Mouse (Mus musculus) midbrain, postnatal 0 days (tissue): ENCODE results near the gene Kif9. TPM values are rescaled to one million over a fixed set of nuclear protein-coding genes. Genes with fewer than 3 reads are reported as not detected.
A peak's percentile ranks its signal among the peaks of the same experiment; 100 is the strongest.

ENCODE experiments used
- ATAC-seq: fragments of 200-750 bp; cut with Nextera tagmentation; 2 replicates; pipeline ENCODE4 v1.8.0; 2017; ENCODE audit warnings: moderate number of reproducible peaks, mild to moderate bottlenecking, moderate TSS enrichment, moderate library complexity; ENCODE audit not compliant: low FRiP score
- DNase-seq: peaks from one replicate; pipeline ENCODE4 v3.0.0-alpha.2; 2015; ENCODE audit warnings: low spot score
- H3K27ac ChIP-seq: fragments of 300-500 bp; sonication (generic); 2 replicates; pipeline ENCODE4 v1.5.1; 2014; ENCODE audit warnings: low read depth, mild to moderate bottlenecking, low read length, mixed read lengths
- H3K27me3 ChIP-seq: fragments of 300-500 bp; sonication (generic); 2 replicates; pipeline ENCODE4 v1.6.1; 2014; ENCODE audit warnings: low read length, control low read depth, mixed read lengths; ENCODE audit not compliant: insufficient read depth
- H3K36me3 ChIP-seq: fragments of 300-500 bp; sonication (generic); 2 replicates; pipeline ENCODE4 v1.6.1; 2014; ENCODE audit warnings: low read length, control low read depth, mixed read lengths; ENCODE audit not compliant: insufficient read depth
- H3K4me1 ChIP-seq: fragments of 300-500 bp; sonication (generic); 2 replicates; pipeline ENCODE4 v1.6.1; 2014; ENCODE audit warnings: mild to moderate bottlenecking, control low read depth, antibody characterized with exemption, low read length, mixed read lengths; ENCODE audit not compliant: insufficient read depth
- H3K4me2 ChIP-seq: fragments of 300-500 bp; sonication (generic); 2 replicates; pipeline ENCODE4 v1.6.1; 2014; ENCODE audit warnings: low read depth, mild to moderate bottlenecking, low read length, mixed read lengths; ENCODE audit not compliant: poor library complexity, severe bottlenecking
- H3K4me3 ChIP-seq: fragments of 300-500 bp; sonication (generic); 2 replicates; pipeline ENCODE4 v1.5.1; 2014; ENCODE audit warnings: low read depth, mild to moderate bottlenecking, low read length, moderate library complexity
- H3K9ac ChIP-seq: fragments of 300-500 bp; sonication (generic); replicated peaks from 2 replicates; pipeline ENCODE4 v1.6.1; 2014; ENCODE audit warnings: mild to moderate bottlenecking, low read length, moderate library complexity, mixed read lengths; ENCODE audit not compliant: poor library complexity, severe bottlenecking
- H3K9me3 ChIP-seq: fragments of 300-500 bp; sonication (generic); 2 replicates; pipeline ENCODE4 v1.6.1; 2016; ENCODE audit warnings: low read length, control low read depth
- CTCF ChIP-seq: IDR thresholded peaks from 2 replicates; pipeline ENCODE4 v1.5.1; 2016; ENCODE audit warnings: antibody characterized with exemption, mild to moderate bottlenecking
- WGBS: fragments of 180-500 bp; shearing (Covaris S2); extraction: QIAGEN DNeasy Blood & Tissue Kit; methylation state at CpG from one replicate; pipeline ENCODE4 v1.1.7; 2014; 5-methylcytosine and 5-hydroxymethylcytosine counted together
- polyA plus RNA-seq: library from polyadenylated mRNA; unstranded; fragments of >200 nt; fragmentation: Nextera tagmentation; extraction: Ambion mirVana; gene quantifications from 2 replicates; pipeline ENCODE4 v1.2.1, GENCODE M21; 2015
- total RNA-seq: library from RNA; depleted of rRNA; stranded (reverse); fragments of >200 nt; gene quantifications from 2 replicates; pipeline ENCODE4 v1.2.3, GENCODE M21; 2014

Kif9 gene
- total and polyA plus RNA-seq, 2 experiments from 2014 or later, result 3.7 to 5.6 TPM

- Histone ChIP-seq H3K36me3 (no peaks in the 10 kb centered on the region), H3K9ac (no peak overlapping the region), H3K4me2 (no peak overlapping the region), H3K27me3 (0 out of 2 replicates have a peak, but pooled peaks cover 2% of the 10 kb centered on the region), H3K9me3 (no peaks in the 10 kb centered on the region), H3K4me3 (no peak overlapping the region), H3K27ac (no peak overlapping the region), H3K4me1 (no peaks in the 10 kb centered on the region; the same call in 1 of the 2 replicates)
- DNase-seq, result no peak
- TF ChIP-seq CTCF, result no peak
- 80% methylated on average over 4 of the region's 4 CpGs for WGBS
- ATAC-seq, result no peak
Observed at GRCm38 (mm10) chr9:110478639-110479038, 1.9 kb downstream of the Kif9 start.

GRCm38 (mm10) chr9:110488841-110489240 lies 12.1 kb downstream of the Kif9 start:
- Histone ChIP-seq H3K27ac (no peak overlapping the region), H3K4me3 (no peak overlapping the region), H3K27me3 (no peaks in the 10 kb centered on the region), H3K4me2 (no peak overlapping the region), H3K9me3 (no peaks in the 10 kb centered on the region), H3K4me1 (no peaks in the 10 kb centered on the region), H3K36me3 (no peaks in the 10 kb centered on the region), H3K9ac (no peak overlapping the region)
- ATAC-seq (no peak), DNase-seq (no peak)
- whole genome bisulfite sequencing, result 20% methylated on average over 4 of the region's 4 CpGs
- TF ChIP-seq CTCF, result no peak

GRCm38 (mm10) chr9:110490913-110491312 lies 14.2 kb downstream of the Kif9 start:
- H3K27ac ChIP-seq, result no peak overlapping the region
- WGBS, result 63% methylated on average over 5 of the region's 5 CpGs
- no peak for DNase-seq

GRCm38 (mm10) chr9:110525737-110526136 lies 49.0 kb downstream of the Kif9 start:
- no peak for TF ChIP-seq CTCF
- Histone ChIP-seq H3K27me3 (no peaks in the 10 kb centered on the region), H3K4me3 (no peak overlapping the region), H3K9ac (no peak overlapping the region), H3K9me3 (no peaks in the 10 kb centered on the region), H3K27ac (no peak overlapping the region), H3K4me1 (no peaks in the 10 kb centered on the region), H3K36me3 (no peaks in the 10 kb centered on the region), H3K4me2 (no peak overlapping the region)
- DNase-seq (no peak), ATAC-seq (no peak)
- WGBS, result 71% methylated on average over 2 of the region's 2 CpGs

More at GRCm38 (mm10) chr9:110490913-110491312, 14.2 kb downstream of the Kif9 start:
- Histone ChIP-seq H3K4me1 (no peaks in the 10 kb centered on the region), H3K27me3 (no peaks in the 10 kb centered on the region), H3K9me3 (no peaks in the 10 kb centered on the region), H3K4me3 (no peak overlapping the region), H3K9ac (no peak overlapping the region), H3K4me2 (no peak overlapping the region), H3K36me3 (no peaks in the 10 kb centered on the region)
- TF ChIP-seq CTCF, result peak; percentile 33
- no peak for ATAC-seq

- TF ChIP-seq CTCF, result no peak
- 42% methylated on average over 9 of the region's 9 CpGs for WGBS
- DNase-seq (no peak), ATAC-seq (no peak)
- Histone ChIP-seq H3K9ac (no peak overlapping the region), H3K9me3 (no peaks in the 10 kb centered on the region), H3K4me2 (no peak overlapping the region), H3K27ac (no peak overlapping the region), H3K4me3 (no peak overlapping the region), H3K27me3 (no peaks in the 10 kb centered on the region), H3K4me1 (peaks cover 6% of the 10 kb centered on the region; the same call in 1 of the 2 replicates), H3K36me3 (no peaks in the 10 kb centered on the region)
Observed at GRCm38 (mm10) chr9:110529002-110529737, 52.4 kb downstream of the Kif9 start.

- no peak for DNase-seq
- ATAC-seq, result no peak
- Histone ChIP-seq H3K36me3 (no peaks in the 10 kb centered on the region), H3K4me3 (no peak overlapping the region), H3K27me3 (no peaks in the 10 kb centered on the region), H3K9me3 (no peaks in the 10 kb centered on the region), H3K4me1 (peaks cover 16% of the 10 kb centered on the region), H3K27ac (no peak overlapping the region), H3K9ac (no peak overlapping the region), H3K4me2 (no peak overlapping the region; the same call in 1 of the 2 replicates)
- WGBS, result 81% methylated on average over 3 of the region's 3 CpGs
- no peak for TF ChIP-seq CTCF
Observed at GRCm38 (mm10) chr9:110530650-110531049, 53.9 kb downstream of the Kif9 start.
